Mouse (Mus musculus) MEL (cell line): Measurements from ENCODE around the gene Slc39a1.

Experiments
- CTCF ChIP-seq, 3 experiments: IDR thresholded peaks in 2 of 3; conservative IDR thresholded peaks in 1 of 3; 2 replicates each; pipeline ENCODE4 v1.5.1; 2011 to 2012; ENCODE audit warnings: low read length in 3 of 3, low read depth in 2 of 3, mild to moderate bottlenecking in 2 of 3, improper control_type of control experiment in 1 of 3, inconsistent platforms in 1 of 3, mixed read lengths in 1 of 3, moderate library complexity in 1 of 3; ENCODE audit not compliant: control insufficient read depth in 1 of 3, insufficient read depth in 1 of 3, poor library complexity in 1 of 3, severe bottlenecking in 1 of 3
- EP300 ChIP-seq, 2 experiments: IDR thresholded peaks; 2 replicates each; pipeline ENCODE4 v1.6.1; 2011; ENCODE audit warnings: improper control_type of control experiment in 2 of 2, low read length in 2 of 2, low read depth in 1 of 2, mild to moderate bottlenecking in 1 of 2
- GABPA ChIP-seq: IDR thresholded peaks from 2 replicates; pipeline ENCODE4 v1.6.1; 2012; ENCODE audit warnings: low read depth, mild to moderate bottlenecking, inconsistent platforms, low read length, improper control_type of control experiment, moderate library complexity
- MAX ChIP-seq: IDR thresholded peaks from 2 replicates; pipeline ENCODE4 v1.6.1; 2011; ENCODE audit warnings: low read length, improper control_type of control experiment
- MYB ChIP-seq: IDR thresholded peaks from 2 replicates; pipeline ENCODE4 v1.6.1; 2011; ENCODE audit warnings: mild to moderate bottlenecking, low read depth, low read length, improper control_type of control experiment
- NELFE ChIP-seq: IDR thresholded peaks from 2 replicates; pipeline ENCODE4 v1.6.1; 2011; ENCODE audit warnings: low read depth, low read length, improper control_type of control experiment
- POLR2A ChIP-seq, 2 experiments: IDR thresholded peaks; 2 replicates each; pipeline ENCODE4 v1.6.1; 2011 to 2012; ENCODE audit warnings: low read length in 2 of 2, mild to moderate bottlenecking in 2 of 2, control low read depth in 1 of 2, improper control_type of control experiment in 1 of 2, low read depth in 1 of 2, moderate library complexity in 1 of 2; ENCODE audit not compliant: control insufficient read depth in 1 of 2, insufficient read depth in 1 of 2, poor library complexity in 1 of 2
- POLR2AphosphoS2 ChIP-seq: IDR thresholded peaks from 2 replicates; pipeline ENCODE4 v1.6.1; 2011; ENCODE audit warnings: low read length, improper control_type of control experiment
- POLR2AphosphoS5 ChIP-seq: IDR thresholded peaks from 2 replicates; pipeline ENCODE4 v1.6.1; 2012; ENCODE audit warnings: low read depth, borderline replicate concordance, mild to moderate bottlenecking, inconsistent platforms, low read length, moderate library complexity, mixed read lengths
- ZC3H11A ChIP-seq: IDR thresholded peaks from 2 replicates; pipeline ENCODE4 v1.6.1; 2012; ENCODE audit warnings: low read depth, mild to moderate bottlenecking, inconsistent platforms, low read length, improper control_type of control experiment
- ZNF384 ChIP-seq: IDR thresholded peaks from 2 replicates; pipeline ENCODE4 v1.6.1; 2012; ENCODE audit warnings: low read depth, mild to moderate bottlenecking, inconsistent platforms, low read length, improper control_type of control experiment

DNA sequence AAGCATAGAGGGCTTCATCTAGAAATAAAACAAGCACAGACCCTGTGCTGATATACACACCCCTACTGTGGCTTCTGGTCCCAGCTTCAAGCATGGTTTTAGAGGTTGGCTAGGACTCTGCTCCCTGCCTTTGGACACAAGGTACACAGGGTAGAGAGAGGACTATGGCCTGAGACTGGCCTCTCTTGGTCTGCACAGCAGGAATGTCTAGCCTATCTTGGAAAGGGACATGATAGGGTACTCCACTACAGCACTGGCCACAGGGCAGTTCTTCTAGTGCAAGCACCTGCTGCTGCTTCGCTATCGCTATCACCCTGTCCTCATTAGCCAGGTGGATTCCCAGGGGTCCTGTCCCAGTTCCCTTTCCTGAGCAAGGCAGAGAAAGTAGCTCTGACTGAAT is 6.7 kb upstream of the Slc39a1 start:
- no peak for TF ChIP-seq CTCF (IDR thresholded peaks at IDR 0.05 in 2 of 3, conservative IDR thresholded peaks at IDR 0.05 in 1 of 3; ENCODE audit: control insufficient read depth in 1 of 3, insufficient read depth in 1 of 3, low read depth in 2 of 3, low read length in 3 of 3, poor library complexity in 1 of 3, severe bottlenecking in 1 of 3)
- no peak for TF ChIP-seq EP300 (IDR thresholded peaks at IDR 0.05; ENCODE audit: low read depth in 1 of 2, low read length in 2 of 2)
- TF ChIP-seq MAX: no peak
- TF ChIP-seq POLR2AphosphoS5: no peak
- no peak for TF ChIP-seq GABPA
- TF ChIP-seq POLR2A (IDR thresholded peaks at IDR 0.05; ENCODE audit: control insufficient read depth in 1 of 2, insufficient read depth in 1 of 2, low read depth in 1 of 2, low read length in 2 of 2, poor library complexity in 1 of 2): no peak
- no peak for TF ChIP-seq ZNF384
- no peak for TF ChIP-seq NELFE
- TF ChIP-seq ZC3H11A: no peak
- TF ChIP-seq MYB: no peak
- no peak for TF ChIP-seq POLR2AphosphoS2
